Mouse (Mus musculus) 416B (cell line): ENCODE data around the gene Gm28051.

Source experiments
- DNase-seq: peaks from one replicate; pipeline ENCODE4 v3.0.0; 2011; ENCODE audit warnings: low read depth

Gm28051 gene

GRCm38 (mm10) chr12:102705906-102706640, 51.5 kb downstream of the Gm28051 start:
- no peak for DNase-seq

- peak; percentile 93 for DNase-seq
These were observed 52.2 kb downstream of the Gm28051 start for GRCm38 (mm10) chr12:102705216-102705871.

GRCm38 (mm10) chr12:102704457-102705198, 52.9 kb downstream of the Gm28051 start, which contains the start of gene Itpk1:
Gene Itpk1, minus strand, starts transcription at chr12:102704930.
- DNase-seq, result no peak

GRCm38 (mm10) chr12:102703921-102704408, 53.6 kb downstream of the Gm28051 start:
- DNase-seq, result peak; percentile 37

- no peak for DNase-seq
These were observed 54.1 kb downstream of the Gm28051 start for GRCm38 (mm10) chr12:102703441-102703840.

- peak; percentile 75 for DNase-seq
These were observed 54.5 kb downstream of the Gm28051 start for GRCm38 (mm10) chr12:102703111-102703412.

- peak; percentile 86 for DNase-seq
These were observed 55.0 kb downstream of the Gm28051 start for GRCm38 (mm10) chr12:102702356-102703110.

GRCm38 (mm10) chr12:102701691-102702207, 55.8 kb downstream of the Gm28051 start:
- DNase-seq, result no peak

GRCm38 (mm10) chr12:102700453-102700852, 57.1 kb downstream of the Gm28051 start:
- DNase-seq, result no peak

- DNase-seq, result no peak
These were observed 58.4 kb downstream of the Gm28051 start for GRCm38 (mm10) chr12:102699156-102699555.

GRCm38 (mm10) chr12:102698089-102698684, 59.4 kb downstream of the Gm28051 start:
- no peak for DNase-seq

GRCm38 (mm10) chr12:102697381-102697780, 60.2 kb downstream of the Gm28051 start:
- no peak for DNase-seq

GRCm38 (mm10) chr12:102696635-102697354, 60.8 kb downstream of the Gm28051 start:
- no peak for DNase-seq

- no peak for DNase-seq
These were observed 62.0 kb downstream of the Gm28051 start for GRCm38 (mm10) chr12:102695369-102696239.

GRCm38 (mm10) chr12:102691761-102692160, 65.8 kb downstream of the Gm28051 start:
- no peak for DNase-seq

- no peak for DNase-seq
These were observed 66.4 kb downstream of the Gm28051 start for GRCm38 (mm10) chr12:102691180-102691579.

- DNase-seq, result peak; percentile 69
These were observed 67.6 kb downstream of the Gm28051 start for GRCm38 (mm10) chr12:102689773-102690563.

GRCm38 (mm10) chr12:102686321-102686720, 71.2 kb downstream of the Gm28051 start:
- no peak for DNase-seq

- DNase-seq, result no peak
These were observed 72.0 kb downstream of the Gm28051 start for GRCm38 (mm10) chr12:102685523-102685931.
